In genomic region chr2:68822152-68822887, GRCm38 (mm10) we compare ENCODE assay signal across 9 mouse cellular contexts. TPM values are rescaled to one million over a fixed set of nuclear protein-coding genes. Genes with fewer than 3 reads are reported as not detected.
DNase-seq lines count a peak whose midpoint lies in the region; ATAC-seq and TF ChIP-seq lines count a peak whose summit lies in the region.
"Had no signal": no experiment of that assay in that cellular context is flagged by ENCODE, and none has a peak within 500 bp of the region (broad histone marks: within the 10 kb centered on the region; RNA-seq: fewer than 3 reads in every experiment).

No protein-coding gene starts in this region.

- TF ChIP-seq CTCF in hindbrain, postnatal 0 days (IDR thresholded peaks at IDR 0.05; ENCODE audit: low read depth) = peak; percentile 40
- peak; percentile 67 for TF ChIP-seq CTCF in midbrain, postnatal 0 days (IDR thresholded peaks at IDR 0.05)
- TF ChIP-seq CTCF in brain, embryonic 14.5 days (IDR thresholded peaks at IDR 0.05; ENCODE audit: borderline replicate concordance, extremely low read depth, insufficient read depth, insufficient read length) = no peak

- H3K4me1 ChIP-seq in hindbrain, postnatal 0 days (ENCODE audit: insufficient read depth, low read length) = no peaks in the 10 kb centered on the region
- no peaks in the 10 kb centered on the region for H3K4me1 ChIP-seq in hindbrain, embryonic 16.5 days (ENCODE audit: control insufficient read depth, insufficient read depth, low read depth, low read length)
- H3K4me1 ChIP-seq in midbrain, postnatal 0 days (ENCODE audit: insufficient read depth, low read length) = no peaks in the 10 kb centered on the region
- no peaks in the 10 kb centered on the region for H3K4me1 ChIP-seq in midbrain, embryonic 16.5 days (ENCODE audit: control insufficient read depth, insufficient read depth, low read length)

- no peak overlapping the region for H3K9ac ChIP-seq in hindbrain, postnatal 0 days (replicated peaks; ENCODE audit: low read length)
- no peak overlapping the region for H3K9ac ChIP-seq in hindbrain, embryonic 16.5 days (ENCODE audit: low read depth, low read length)
- no peak overlapping the region for H3K9ac ChIP-seq in midbrain, postnatal 0 days (replicated peaks; ENCODE audit: low read length, poor library complexity, severe bottlenecking)
- no peak overlapping the region for H3K9ac ChIP-seq in midbrain, embryonic 16.5 days (ENCODE audit: low read depth, low read length)

- peak; percentile 51 for DNase-seq in hindbrain, postnatal 0 days (ENCODE audit: low spot score)
- DNase-seq in midbrain, postnatal 0 days (ENCODE audit: low spot score) = peak; percentile 9
- DNase-seq in brain, embryonic 14.5 days (ENCODE audit: low read depth) = peak; percentile 16
- DNase-seq in thymus, postnatal 25 days = peak; percentile 21
- DNase-seq in heart, adult 18-20 months = no peak
- DNase-seq: adrenal gland, postnatal 25 days; lung, postnatal 4 days had no signal

- 68% methylated on average over 4 of the region's 4 CpGs for WGBS in hindbrain, postnatal 0 days
- 65% methylated on average over 4 of the region's 4 CpGs for WGBS in hindbrain, embryonic 16.5 days
- 63% methylated on average over 4 of the region's 4 CpGs for WGBS in midbrain, postnatal 0 days
- 71% methylated on average over 4 of the region's 4 CpGs for WGBS in midbrain, embryonic 16.5 days

- H3K4me2 ChIP-seq in hindbrain, postnatal 0 days (ENCODE audit: low read depth, low read length) = no peak overlapping the region
- no peak overlapping the region for H3K4me2 ChIP-seq in hindbrain, embryonic 16.5 days (ENCODE audit: low read length)
- H3K4me2 ChIP-seq in midbrain, postnatal 0 days (ENCODE audit: low read depth, low read length, poor library complexity, severe bottlenecking) = no peak overlapping the region
- H3K4me2 ChIP-seq in midbrain, embryonic 16.5 days (ENCODE audit: low read length) = no peak overlapping the region

- H3K9me3 ChIP-seq in hindbrain, postnatal 0 days (ENCODE audit: low read length) = no peaks in the 10 kb centered on the region
- no peaks in the 10 kb centered on the region for H3K9me3 ChIP-seq in hindbrain, embryonic 16.5 days (ENCODE audit: control insufficient read depth, low read length)
- H3K9me3 ChIP-seq in midbrain, postnatal 0 days (ENCODE audit: low read length) = no peaks in the 10 kb centered on the region
- H3K9me3 ChIP-seq in midbrain, embryonic 16.5 days (replicated peaks; ENCODE audit: control insufficient read depth, low read length, poor library complexity, severe bottlenecking) = no peaks in the 10 kb centered on the region

- no peaks in the 10 kb centered on the region for H3K27me3 ChIP-seq in hindbrain, postnatal 0 days (ENCODE audit: insufficient read depth, low read length)
- H3K27me3 ChIP-seq in hindbrain, embryonic 16.5 days (replicated peaks; ENCODE audit: control insufficient read depth, insufficient read depth, low read length) = no peaks in the 10 kb centered on the region
- H3K27me3 ChIP-seq in midbrain, postnatal 0 days (ENCODE audit: insufficient read depth, low read length) = no peaks in the 10 kb centered on the region
- no peaks in the 10 kb centered on the region for H3K27me3 ChIP-seq in midbrain, embryonic 16.5 days (ENCODE audit: control insufficient read depth, insufficient read depth, low read depth, low read length)

- no peak overlapping the region for H3K4me3 ChIP-seq in hindbrain, postnatal 0 days (ENCODE audit: low read length)
- no peak overlapping the region for H3K4me3 ChIP-seq in hindbrain, embryonic 16.5 days (ENCODE audit: low read length)
- H3K4me3 ChIP-seq in midbrain, postnatal 0 days (ENCODE audit: low read depth, low read length) = no peak overlapping the region
- H3K4me3 ChIP-seq in midbrain, embryonic 16.5 days (ENCODE audit: low read depth, low read length) = no peak overlapping the region

- ATAC-seq in hindbrain, postnatal 0 days = no peak
- no peak for ATAC-seq in hindbrain, embryonic 16.5 days
- ATAC-seq in midbrain, postnatal 0 days (ENCODE audit: low FRiP score) = no peak
- no peak for ATAC-seq in midbrain, embryonic 16.5 days

- H3K36me3 ChIP-seq in hindbrain, postnatal 0 days (ENCODE audit: insufficient read depth, low read length) = no peaks in the 10 kb centered on the region
- H3K36me3 ChIP-seq in hindbrain, embryonic 16.5 days (ENCODE audit: control insufficient read depth, insufficient read depth, low read length) = no peaks in the 10 kb centered on the region
- H3K36me3 ChIP-seq in midbrain, postnatal 0 days (ENCODE audit: insufficient read depth, low read length) = no peaks in the 10 kb centered on the region
- H3K36me3 ChIP-seq in midbrain, embryonic 16.5 days (ENCODE audit: control insufficient read depth, insufficient read depth, low read length) = no peaks in the 10 kb centered on the region

- TF ChIP-seq POLR2A in brain, embryonic 14.5 days (IDR thresholded peaks at IDR 0.05; ENCODE audit: borderline replicate concordance, extremely low read depth, insufficient read depth, insufficient read length, poor library complexity, severe bottlenecking) = no peak

- H3K27ac ChIP-seq in hindbrain, postnatal 0 days = no peak overlapping the region
- H3K27ac ChIP-seq in hindbrain, embryonic 16.5 days (ENCODE audit: low read depth, low read length) = no peak overlapping the region
- no peak overlapping the region for H3K27ac ChIP-seq in midbrain, postnatal 0 days (ENCODE audit: low read depth, low read length)
- H3K27ac ChIP-seq in midbrain, embryonic 16.5 days (ENCODE audit: low read length) = no peak overlapping the region

RNA-seq across cellular contexts. Expression of gene Cers6, which starts 38.9 kb away (rescaled TPM):
- 58.7 and 60.5 TPM in 2 replicates for total RNA-seq in hindbrain, postnatal 0 days (2014; rRNA removed)
- 22.8 and 25.8 TPM in 2 replicates for polyA plus RNA-seq in hindbrain, postnatal 0 days (2015; fragmentation: Nextera tagmentation; extraction: Ambion mirVana)
- polyA plus RNA-seq in hindbrain, embryonic 16.5 days (2015; fragmentation: Nextera tagmentation; extraction: Ambion mirVana) = 45.0 and 54.7 TPM in 2 replicates
- 57.1 and 71.0 TPM in 2 replicates for total RNA-seq in midbrain, postnatal 0 days (2014; rRNA removed)
- polyA plus RNA-seq in midbrain, postnatal 0 days (2015; fragmentation: Nextera tagmentation; extraction: Ambion mirVana) = 24.9 and 29.8 TPM in 2 replicates
- polyA plus RNA-seq in midbrain, embryonic 16.5 days (2015; fragmentation: Nextera tagmentation; extraction: Ambion mirVana) = 55.3 and 66.0 TPM in 2 replicates
- polyA plus RNA-seq in brain, embryonic 14.5 days (2012; rRNA removed) = 31.0 and 45.0 TPM in 2 replicates
- total RNA-seq in heart, adult 18-20 months (2021) = 10 to 100 TPM in 1 of 2 experiments, 1 to 10 TPM in 1; 7.9 to 11.4 TPM

Comparison
In these comparisons a context has a peak if more than half of its experiments do, and no peak if none do; other contexts are left out.
1. DNase-seq: peak in hindbrain, postnatal 0 days (single experiment), midbrain, postnatal 0 days (single experiment), brain, embryonic 14.5 days (single experiment) and thymus, postnatal 25 days (single experiment); none in heart, adult 18-20 months (0 of 2).